Mouse (Mus musculus) adrenal gland, postnatal 4 days (tissue): ENCODE measurements around the gene Zfp866. TPM values are rescaled to one million over a fixed set of nuclear protein-coding genes. Genes with fewer than 3 reads are reported as not detected.
A peak's percentile ranks its signal among the peaks of the same experiment; 100 is the strongest.

Experiments
- DNase-seq, 2 experiments: peaks; one replicate each; pipeline ENCODE4 v3.0.0; 2021 to 2022; ENCODE audit warnings: low spot score in 2 of 2, mixed read lengths in 2 of 2
- total RNA-seq, 2 experiments: library from RNA; stranded (reverse); gene quantifications; 2 replicates each; pipeline ENCODE4 v1.2.3; 2021

Gene Zfp866
- total RNA-seq, 2 experiments from 2014 or later, result 31.4 to 34.4 TPM

- DNase-seq, result no peak
These were observed 55.5 kb downstream of the Zfp866 start for GRCm38 (mm10) chr8:69735495-69735894.

GRCm38 (mm10) chr8:69717232-69717580 is 73.8 kb downstream of the Zfp866 start:
- no peak for DNase-seq

GRCm38 (mm10) chr8:69716403-69717231 is 74.4 kb downstream of the Zfp866 start:
- DNase-seq, result peak; percentile 75 to 85

GRCm38 (mm10) chr8:69715366-69715765 is 75.6 kb downstream of the Zfp866 start:
- DNase-seq, result no peak

GRCm38 (mm10) chr8:69713516-69713915 is 77.5 kb downstream of the Zfp866 start:
- DNase-seq, result no peak

Other genes with a start within 250 kb of the Zfp866 start
- gene Zfp868, start 165.6 kb downstream of the Zfp866 start, total RNA-seq, result 10 to 100 TPM; 21.0 to 21.3 TPM
- gene Zfp964, start 136.7 kb downstream of the Zfp866 start, total RNA-seq, result 1 to 10 TPM; 4.5 to 4.9 TPM
- gene Zfp869, start 80.5 kb downstream of the Zfp866 start, total RNA-seq, result 10 to 100 TPM; 26.8 to 28.3 TPM
- gene Zfp963, start 41.2 kb downstream of the Zfp866 start, total RNA-seq, result 1 to 10 TPM; 5.0 to 6.4 TPM
- gene Gm20422, start 16.3 kb downstream of the Zfp866 start, total RNA-seq, result 1 to 10 TPM in 1 of 2 experiments, under 1 TPM in 1; 0.70 to 4.9 TPM
- 10 to 100 TPM; 41.0 to 44.7 TPM for gene Atp13a1, start within 50 bp of the Zfp866 start, total RNA-seq
- 10 to 100 TPM; 21.1 to 24.6 TPM for gene Gmip, start 17.5 kb upstream of the Zfp866 start, total RNA-seq
- 1 to 10 TPM; 2.8 to 3.8 TPM for gene Lpar2, start 31.3 kb upstream of the Zfp866 start, total RNA-seq
- 1 to 10 TPM; 3.6 to 4.8 TPM for gene Pbx4, start 41.3 kb upstream of the Zfp866 start, total RNA-seq
- 1 to 10 TPM in 1 of 2 experiments, under 1 TPM in 1; 0.50 to 1.4 TPM for gene Cilp2, start 96.5 kb upstream of the Zfp866 start, total RNA-seq
- gene Tssk6, start 111.0 kb upstream of the Zfp866 start, total RNA-seq, result under 1 TPM; 0.73 to 0.76 TPM
- 100 to 1,000 TPM; 133 to 137 TPM for gene Ndufa13, start 111.4 kb upstream of the Zfp866 start, total RNA-seq
- 1 to 10 TPM; 1.6 to 2.3 TPM for gene Yjefn3, start 111.5 kb upstream of the Zfp866 start, total RNA-seq
- gene Gatad2a, start 205.2 kb upstream of the Zfp866 start, total RNA-seq, result 100 to 1,000 TPM in 1 of 2 experiments, 10 to 100 TPM in 1; 91.5 to 106 TPM